Mouse (Mus musculus) midbrain, embryonic 14.5 days (tissue): ENCODE measurements around the gene Pou2f3. TPM values are rescaled to one million over a fixed set of nuclear protein-coding genes. Genes with fewer than 3 reads are reported as not detected.

Source experiments
- ATAC-seq: fragments of 200-750 bp; cut with Nextera tagmentation; 2 replicates; pipeline ENCODE4 v1.8.0; 2017; ENCODE audit warnings: moderate number of reproducible peaks, moderate library complexity; ENCODE audit not compliant: low FRiP score, low TSS enrichment
- DNase-seq: peaks from one replicate; pipeline ENCODE4 v3.0.0-alpha.2; 2015
- H3K27ac ChIP-seq: fragments of 300-500 bp; sonication (generic); replicated peaks from 2 replicates; pipeline ENCODE4 v1.5.1; 2014; ENCODE audit warnings: mild to moderate bottlenecking, low read depth, low read length, moderate library complexity
- H3K27me3 ChIP-seq: fragments of 300-500 bp; sonication (generic); 2 replicates; pipeline ENCODE4 v1.6.1; 2014; ENCODE audit warnings: low read length, control low read depth, mixed read lengths; ENCODE audit not compliant: control insufficient read depth, insufficient read depth
- H3K36me3 ChIP-seq: fragments of 300-500 bp; sonication (generic); 2 replicates; pipeline ENCODE4 v1.6.1; 2014; ENCODE audit warnings: low read length, control low read depth; ENCODE audit not compliant: control insufficient read depth, insufficient read depth
- H3K4me1 ChIP-seq: fragments of 300-500 bp; sonication (generic); 2 replicates; pipeline ENCODE4 v1.6.1; 2014; ENCODE audit warnings: mild to moderate bottlenecking, antibody characterized with exemption, low read length, control low read depth; ENCODE audit not compliant: control insufficient read depth, insufficient read depth
- H3K4me2 ChIP-seq: fragments of 300-500 bp; sonication (generic); 2 replicates; pipeline ENCODE4 v1.6.1; 2014; ENCODE audit warnings: mild to moderate bottlenecking, low read length, moderate library complexity
- H3K4me3 ChIP-seq: fragments of 300-500 bp; sonication (generic); replicated peaks from 2 replicates; pipeline ENCODE4 v1.5.1; 2014; ENCODE audit warnings: low read depth, low read length
- H3K9ac ChIP-seq: fragments of 300-500 bp; sonication (generic); replicated peaks from 2 replicates; pipeline ENCODE4 v1.6.1; 2014; ENCODE audit warnings: mild to moderate bottlenecking, low read length, moderate library complexity
- H3K9me3 ChIP-seq: fragments of 300-500 bp; sonication (generic); 2 replicates; pipeline ENCODE4 v1.6.1; 2016; ENCODE audit warnings: low read length, control low read depth, mixed read lengths; ENCODE audit not compliant: control insufficient read depth
- WGBS: fragments of 180-500 bp; shearing (Covaris S2); extraction: QIAGEN DNeasy Blood & Tissue Kit; methylation state at CpG from one replicate; pipeline ENCODE4 v1.1.7; 2014; 5-methylcytosine and 5-hydroxymethylcytosine counted together
- polyA plus RNA-seq: library from polyadenylated mRNA; unstranded; fragments of >200 nt; fragmentation: Nextera tagmentation; extraction: Ambion mirVana; gene quantifications from 2 replicates; pipeline ENCODE4 v1.2.1, GENCODE M21; 2014

Gene Pou2f3
- polyA plus RNA-seq, 1 experiment from 2014 or later = not detected

DNA sequence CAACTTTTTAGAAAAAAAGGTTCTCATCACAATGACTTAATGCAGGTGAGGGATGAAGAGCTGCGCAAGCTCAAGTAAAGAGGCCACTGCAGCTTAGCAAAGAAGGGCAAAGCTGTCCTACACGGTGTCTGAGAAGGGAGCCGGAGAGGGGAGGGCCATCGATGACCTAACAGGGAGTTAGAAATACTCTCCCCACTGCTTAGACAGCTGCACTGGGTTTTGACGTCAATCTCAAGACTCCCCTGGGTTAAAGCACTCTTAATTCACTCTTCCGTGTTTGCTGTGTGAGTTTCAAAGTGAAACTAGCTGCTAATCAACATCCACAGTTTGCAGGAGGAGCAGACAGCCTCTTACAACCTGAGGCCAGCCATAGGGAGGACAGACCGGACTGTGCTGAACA is 134.0 kb downstream of the Pou2f3 start:
- no peak overlapping the region for H3K4me2 ChIP-seq
- DNase-seq (no peak), ATAC-seq (no peak)
- no peaks in the 10 kb centered on the region for H3K36me3 ChIP-seq
- no peak overlapping the region for H3K9ac ChIP-seq
- no peaks in the 10 kb centered on the region for H3K27me3 ChIP-seq
- no peak overlapping the region for H3K27ac ChIP-seq
- H3K4me1 ChIP-seq = peaks cover 8% of the 10 kb centered on the region; the same call in 1 of the 2 replicates
- 73% methylated on average over 7 of the region's 7 CpGs for WGBS
- H3K9me3 ChIP-seq = no peaks in the 10 kb centered on the region
- no peak overlapping the region for H3K4me3 ChIP-seq

DNA sequence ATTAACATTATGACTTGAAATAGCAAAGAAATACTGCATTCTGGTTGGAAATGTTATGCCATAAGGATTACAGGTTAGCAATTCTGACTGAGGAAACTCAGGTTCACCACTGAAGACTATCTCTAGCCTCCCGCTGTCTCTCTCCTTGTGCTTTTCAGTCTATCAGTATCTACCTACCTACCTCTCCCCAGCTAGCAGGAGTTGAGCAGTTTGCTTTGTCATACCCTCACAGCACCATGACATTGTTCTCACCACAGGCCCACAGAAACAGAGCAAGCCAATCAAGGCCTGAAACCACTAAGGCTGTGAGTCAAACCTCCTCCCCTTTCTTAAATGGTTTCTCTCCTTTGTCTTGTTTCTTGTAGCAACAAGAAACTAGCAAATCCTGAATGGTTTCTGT is 135.6 kb downstream of the Pou2f3 start:
- Histone ChIP-seq H3K36me3 (no peaks in the 10 kb centered on the region), H3K27ac (no peak overlapping the region), H3K9ac (no peak overlapping the region), H3K4me3 (no peak overlapping the region), H3K9me3 (no peaks in the 10 kb centered on the region), H3K4me1 (peaks cover 9% of the 10 kb centered on the region; the same call in 1 of the 2 replicates), H3K4me2 (no peak overlapping the region), H3K27me3 (no peaks in the 10 kb centered on the region)
- 95% methylated on average over 1 of the region's 1 CpGs for WGBS
- DNase-seq (no peak), ATAC-seq (no peak)

Other genes starting within 250 kb of the Pou2f3 start
- gene Arhgef12, start 103.1 kb downstream of the Pou2f3 start, polyA plus RNA-seq = 34.8 and 38.6 TPM in 2 replicates
- 9.8 and 11.6 TPM in 2 replicates for gene Tmem136, start 93.8 kb downstream of the Pou2f3 start, polyA plus RNA-seq
- gene Oaf, start 29.5 kb upstream of the Pou2f3 start, polyA plus RNA-seq = 2.3 and 7.9 TPM in 2 replicates
- not detected in 2 replicates for gene Trim29, start 100.5 kb upstream of the Pou2f3 start, polyA plus RNA-seq